Mouse (Mus musculus) adrenal gland, adult 8-10 months (tissue): ENCODE measurements around the gene Eef1b2. TPM values are rescaled to one million over a fixed set of nuclear protein-coding genes. Genes with fewer than 3 reads are reported as not detected.
"Not testable (repeated sequence)": the region's sequence is repeated elsewhere in the genome, so short reads cannot be mapped to it uniquely, and the experiment has no call there.

Source experiments
- DNase-seq: peaks from one replicate; pipeline ENCODE4 v3.0.0; 2022
- total RNA-seq, 4 experiments: library from RNA; stranded (reverse); gene quantifications; 2 replicates each; pipeline ENCODE4 v1.2.4; 2022

The Eef1b2 gene
- 100 to 1,000 TPM; 529 to 647 (median 593) TPM for total RNA-seq

- DNase-seq = peak; percentile 97
Observed at GRCm38 (mm10) chr1:63176604-63177421, at the start of gene Eef1b2, which contains the start of gene Ndufs1. TSS of gene Eef1b2 (plus strand) at chr1:63176825. TSS of gene Ndufs1 (minus strand) at chr1:63176833.

- no peak for DNase-seq
Observed at GRCm38 (mm10) chr1:63129273-63129672, 47.4 kb upstream of the Eef1b2 start.

GRCm38 (mm10) chr1:63129857-63130690 is 46.6 kb upstream of the Eef1b2 start:
- DNase-seq = no peak

- no peak for DNase-seq
Observed at GRCm38 (mm10) chr1:63130883-63131282, 45.7 kb upstream of the Eef1b2 start.

- DNase-seq = no peak
Observed at GRCm38 (mm10) chr1:63131766-63132165, 44.9 kb upstream of the Eef1b2 start.

- DNase-seq = no peak
Observed at GRCm38 (mm10) chr1:63134530-63134929, 42.1 kb upstream of the Eef1b2 start.

- DNase-seq = no peak
Observed at GRCm38 (mm10) chr1:63137971-63138370, 38.7 kb upstream of the Eef1b2 start.

- DNase-seq = not testable (repeated sequence)
Observed at GRCm38 (mm10) chr1:63138586-63138985, 38.0 kb upstream of the Eef1b2 start.

- no peak for DNase-seq
Observed at GRCm38 (mm10) chr1:63140231-63140630, 36.4 kb upstream of the Eef1b2 start.

GRCm38 (mm10) chr1:63168638-63169037 is 8.0 kb upstream of the Eef1b2 start:
- no peak for DNase-seq

GRCm38 (mm10) chr1:63175853-63176252 is 772 bp upstream of the Eef1b2 start:
- no peak for DNase-seq

GRCm38 (mm10) chr1:63176259-63176603 is 394 bp upstream of the Eef1b2 start:
- DNase-seq = no peak

GRCm38 (mm10) chr1:63178308-63178707 is 1.7 kb downstream of the Eef1b2 start:
- no peak for DNase-seq

GRCm38 (mm10) chr1:63180122-63180521 is 3.5 kb downstream of the Eef1b2 start:
- no peak for DNase-seq

- not testable (repeated sequence) for DNase-seq
Observed at GRCm38 (mm10) chr1:63180575-63180974, 4.0 kb downstream of the Eef1b2 start.

- peak; percentile 86 for DNase-seq
Observed at GRCm38 (mm10) chr1:63181019-63181418, 4.4 kb downstream of the Eef1b2 start.

- DNase-seq = peak; percentile 32
Observed at GRCm38 (mm10) chr1:63181480-63181879, 4.9 kb downstream of the Eef1b2 start.

GRCm38 (mm10) chr1:63182212-63182611 is 5.6 kb downstream of the Eef1b2 start:
- DNase-seq = peak; percentile 38

GRCm38 (mm10) chr1:63182636-63183270 is 6.1 kb downstream of the Eef1b2 start:
- no peak for DNase-seq

- DNase-seq = not testable (repeated sequence)
Observed at GRCm38 (mm10) chr1:63185430-63185829, 8.8 kb downstream of the Eef1b2 start.

- DNase-seq = no peak
Observed at GRCm38 (mm10) chr1:63188536-63188935, 11.9 kb downstream of the Eef1b2 start.

- no peak for DNase-seq
Observed at GRCm38 (mm10) chr1:63190851-63191250, 14.2 kb downstream of the Eef1b2 start.
